Mouse (Mus musculus): ENCODE data around the gene Rangap1.
"Not testable (repeated sequence)": the region's sequence is repeated elsewhere in the genome, so short reads cannot be mapped to it uniquely, and the experiment has no call there.

Gene Rangap1

DNA sequence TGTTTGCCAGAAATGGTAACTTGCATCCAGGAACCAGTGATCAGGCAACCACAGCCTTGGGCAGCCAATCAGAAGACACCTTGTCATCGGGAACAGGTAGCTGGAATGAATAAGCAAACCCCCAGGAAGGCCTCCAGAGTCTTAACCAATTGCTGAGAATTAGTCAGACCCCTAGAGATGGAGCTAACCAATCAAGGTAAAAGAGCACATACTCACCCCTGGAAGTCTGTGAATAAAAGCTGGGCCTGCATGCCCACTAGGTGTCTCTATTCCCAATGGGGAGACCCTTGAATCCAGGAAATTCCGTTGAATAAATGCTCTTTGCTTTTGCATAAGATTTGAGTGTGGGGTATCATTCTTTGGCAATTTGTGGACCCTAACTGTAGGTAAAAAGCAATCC is 5.4 kb downstream of the Rangap1 start:
- peak in 1 of 2 experiments; percentile 25 for DNase-seq

DNA sequence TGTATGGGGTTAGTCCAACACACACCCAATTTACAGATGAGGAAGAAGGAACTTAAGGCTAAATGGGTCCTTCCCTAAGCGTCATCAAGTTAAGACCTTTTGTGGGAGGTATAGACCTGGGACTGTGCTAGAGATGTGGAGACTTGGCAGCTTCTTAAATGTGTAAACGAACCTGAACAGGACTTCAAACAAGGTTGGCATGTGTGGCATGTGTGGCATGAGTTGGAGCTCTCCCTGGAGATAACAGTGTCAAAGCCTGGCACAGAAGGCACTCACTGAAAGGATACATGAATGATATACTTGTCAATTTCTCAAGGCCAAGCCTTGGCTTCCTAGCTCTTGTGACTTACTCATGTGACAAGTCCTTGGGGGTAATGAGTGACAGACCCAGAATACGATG is 6.0 kb downstream of the Rangap1 start:
- no peak for DNase-seq

GRCm38 (mm10) chr15:81735075-81735474 is 10.3 kb downstream of the Rangap1 start:
- no peak for DNase-seq

DNA sequence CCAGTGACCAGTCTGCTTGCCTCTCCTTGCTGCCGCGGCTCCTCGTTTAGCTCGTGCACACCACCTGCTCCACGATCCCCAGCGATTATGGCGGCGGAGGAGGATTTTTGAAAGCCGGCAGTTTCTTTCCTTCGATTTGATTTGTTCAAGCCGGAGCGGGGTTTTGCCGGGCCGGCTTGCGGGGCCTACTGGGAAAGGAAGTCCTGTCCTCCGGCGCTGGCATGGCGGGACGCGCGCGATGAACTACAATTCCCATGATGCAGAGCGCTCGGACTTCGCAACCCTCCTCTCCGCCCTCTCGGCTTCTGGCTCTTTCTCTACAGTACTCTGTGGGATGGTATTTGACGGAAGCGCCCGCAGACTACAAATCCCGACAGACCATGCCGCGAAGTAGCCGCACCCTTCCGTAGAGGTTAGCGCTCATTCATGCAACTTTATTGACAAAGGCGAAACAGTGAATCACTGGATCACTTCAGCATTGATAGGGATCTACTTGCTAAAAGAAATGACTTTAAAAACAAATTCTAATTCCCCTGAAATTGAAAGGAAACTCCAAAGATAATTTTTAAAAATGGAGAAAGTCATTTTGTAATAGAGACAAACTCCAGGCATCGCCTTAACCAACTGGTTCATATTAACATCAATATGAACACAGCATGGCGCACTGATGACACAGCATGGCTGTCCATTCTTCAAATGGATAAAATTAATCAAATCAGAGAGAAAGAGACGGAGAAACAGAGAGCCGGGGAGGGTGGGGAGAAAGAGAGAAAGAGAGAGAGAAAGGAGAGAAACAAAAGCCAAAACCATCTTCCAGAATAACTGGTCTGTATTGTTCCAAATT is 15.3 kb downstream of the Rangap1 start:
- peak; percentile 99 for DNase-seq

GRCm38 (mm10) chr15:81729241-81729791 is 16.0 kb downstream of the Rangap1 start:
- peak; percentile 24 to 36 for DNase-seq

DNA sequence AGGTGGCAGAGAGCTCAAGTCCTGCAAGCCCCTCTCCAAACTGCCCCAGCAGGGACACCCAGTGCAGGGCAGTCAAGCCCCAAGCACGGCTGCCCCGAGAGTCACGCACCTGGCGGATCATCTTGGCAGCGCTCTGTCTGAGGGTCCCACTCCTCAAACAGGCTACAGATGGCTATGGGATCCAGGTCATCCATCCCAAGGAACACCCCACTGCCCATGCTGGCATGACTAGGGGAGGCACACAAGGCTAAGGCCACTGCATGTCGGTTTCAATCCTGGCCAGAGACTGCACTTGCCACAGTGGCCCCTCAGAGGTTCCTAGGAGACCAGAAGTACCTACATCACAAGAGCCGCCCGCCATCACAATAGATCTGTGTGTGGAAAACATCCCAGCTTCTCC is 19.4 kb downstream of the Rangap1 start:
- DNase-seq, result no peak

- no peak for DNase-seq
Observed at GRCm38 (mm10) chr15:81723653-81724052, 21.7 kb downstream of the Rangap1 start.

DNA sequence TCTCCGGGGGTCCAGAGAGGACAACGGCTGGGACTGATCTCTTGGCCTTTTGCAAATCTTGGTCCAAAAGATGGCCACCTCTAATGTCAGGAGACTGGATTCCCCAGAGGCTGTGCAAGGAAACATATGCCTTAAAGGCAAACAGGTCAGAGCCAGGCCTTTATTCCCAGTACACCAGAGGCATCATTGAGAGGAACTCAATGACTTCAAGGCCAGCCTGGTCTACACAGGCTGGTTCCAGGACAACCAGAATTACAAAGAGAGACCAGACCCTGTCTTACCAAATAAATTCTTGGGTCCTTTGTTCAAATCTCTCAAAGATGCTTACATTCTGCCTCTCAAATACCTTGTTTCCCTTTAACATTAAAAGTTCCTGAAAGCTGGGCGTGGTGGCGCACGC is 23.0 kb downstream of the Rangap1 start:
- no peak for DNase-seq

DNA sequence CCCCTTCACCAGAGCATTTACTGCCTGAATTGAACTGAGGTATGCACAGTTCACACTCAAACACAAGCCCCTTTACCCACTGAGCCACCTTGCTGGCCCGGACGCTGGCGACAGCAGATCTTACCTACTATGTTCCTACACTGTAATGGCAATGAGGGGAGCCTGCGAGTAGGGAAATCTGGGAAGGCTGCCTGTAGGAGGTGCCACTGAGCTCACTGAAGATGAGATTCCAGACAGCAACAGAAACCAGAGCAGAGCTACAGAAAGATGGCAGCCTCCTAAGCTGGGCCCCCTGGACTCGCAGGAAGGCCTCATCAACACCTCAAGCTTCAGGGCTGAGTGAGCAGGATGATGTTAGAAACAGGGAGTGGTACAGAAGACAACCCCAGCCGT is 26.2 kb downstream of the Rangap1 start:
- no peak for DNase-seq

DNA sequence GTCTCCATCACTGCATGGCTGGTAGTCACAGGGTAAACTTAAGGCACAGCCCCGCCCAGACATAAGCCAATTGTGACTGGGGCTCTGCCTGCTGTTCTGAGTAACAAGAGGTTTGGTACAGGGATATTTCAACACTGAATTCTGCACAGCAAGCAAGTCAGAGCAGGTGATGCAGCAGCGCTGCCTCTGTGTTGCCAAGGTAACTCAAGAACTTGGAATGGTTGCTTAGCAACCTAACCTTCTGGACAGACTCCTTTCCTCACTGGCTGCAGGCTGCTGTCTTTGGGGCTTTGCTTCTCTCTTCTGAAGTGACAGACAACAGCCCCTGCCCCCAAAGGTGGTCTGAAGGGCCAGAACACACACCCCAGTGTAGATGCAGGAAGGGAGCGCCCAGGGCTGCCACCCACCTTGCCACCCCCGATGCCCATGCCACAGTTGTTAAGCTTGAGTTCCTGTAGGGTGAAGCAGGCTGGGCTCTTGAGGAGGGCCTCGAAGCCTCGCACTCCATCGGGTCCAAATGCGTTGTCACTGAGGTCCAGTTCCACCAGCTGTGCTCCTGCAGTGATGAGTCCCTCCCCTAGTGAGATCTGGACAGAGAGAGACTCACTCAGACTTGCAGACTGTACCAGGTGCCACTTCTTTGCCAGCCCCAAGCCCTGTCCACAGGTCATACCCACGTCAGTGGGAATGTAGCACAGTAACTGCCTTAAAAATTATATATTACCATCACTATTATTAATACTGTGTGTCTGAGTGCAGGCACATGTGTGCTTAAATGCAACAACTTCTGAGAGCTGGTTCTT is 26.8 kb downstream of the Rangap1 start:
- DNase-seq, result no peak

DNA sequence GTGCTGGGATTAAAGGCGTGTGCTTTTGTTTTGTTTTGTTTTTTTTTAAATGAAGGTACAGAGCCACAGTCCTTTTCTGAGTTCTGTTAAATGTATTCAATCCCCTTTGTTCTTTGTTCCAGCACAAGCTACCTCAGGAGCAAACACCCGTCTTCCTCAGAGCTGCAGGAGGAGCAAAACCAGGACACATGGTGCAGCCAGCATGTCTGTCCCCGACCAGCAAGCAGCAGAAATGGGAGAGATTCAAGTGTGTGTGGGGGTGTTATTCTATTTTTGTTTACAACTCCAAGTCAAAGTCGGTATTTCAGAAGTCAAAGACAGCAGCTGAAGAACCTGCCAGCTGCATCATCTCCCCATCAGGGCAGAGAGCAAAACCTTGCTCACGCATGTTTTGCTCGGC is 31.6 kb downstream of the Rangap1 start:
- no peak for DNase-seq

DNA sequence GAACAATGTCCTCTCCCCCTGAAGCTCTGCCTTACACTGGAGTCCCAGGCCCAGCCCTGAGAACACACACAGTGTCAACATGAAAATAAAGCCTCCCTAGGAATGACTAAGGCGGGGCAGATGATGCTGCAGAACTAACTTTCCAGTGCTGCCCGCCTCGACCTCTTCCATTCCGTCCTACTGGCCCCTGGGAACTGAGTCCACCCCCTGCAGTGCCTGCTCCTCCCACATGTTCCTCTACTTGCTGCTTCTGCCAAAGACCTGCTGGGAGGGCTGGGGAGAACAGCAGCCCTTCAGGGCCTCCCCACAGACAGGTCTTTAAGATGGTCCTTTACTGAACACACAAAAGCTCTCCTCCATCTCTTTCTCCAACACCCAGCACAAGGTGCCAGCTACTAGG is 34.5 kb downstream of the Rangap1 start:
- no peak for DNase-seq

DNA sequence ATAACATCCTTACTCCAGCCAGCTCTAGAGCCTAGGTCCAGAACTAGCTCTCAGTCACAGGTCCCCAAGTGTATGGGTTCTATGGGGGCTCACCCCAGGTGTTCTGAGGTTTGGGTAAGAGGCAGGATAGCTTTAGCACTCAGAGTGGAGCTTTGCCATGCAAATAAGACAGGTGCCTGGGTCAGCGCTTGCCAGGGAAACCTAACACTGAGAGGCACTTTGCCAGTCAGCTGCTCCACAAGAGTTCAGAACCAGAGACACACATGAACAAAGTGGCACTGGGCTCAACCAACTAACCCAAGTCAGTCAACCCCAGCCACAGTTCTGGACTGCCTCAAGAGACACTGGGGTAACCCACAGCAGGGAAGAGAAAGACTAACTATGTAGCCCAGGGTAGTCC is 35.6 kb downstream of the Rangap1 start:
- no peak for DNase-seq

- no peak for DNase-seq
Observed at GRCm38 (mm10) chr15:81708991-81709390, 36.3 kb downstream of the Rangap1 start.

DNA sequence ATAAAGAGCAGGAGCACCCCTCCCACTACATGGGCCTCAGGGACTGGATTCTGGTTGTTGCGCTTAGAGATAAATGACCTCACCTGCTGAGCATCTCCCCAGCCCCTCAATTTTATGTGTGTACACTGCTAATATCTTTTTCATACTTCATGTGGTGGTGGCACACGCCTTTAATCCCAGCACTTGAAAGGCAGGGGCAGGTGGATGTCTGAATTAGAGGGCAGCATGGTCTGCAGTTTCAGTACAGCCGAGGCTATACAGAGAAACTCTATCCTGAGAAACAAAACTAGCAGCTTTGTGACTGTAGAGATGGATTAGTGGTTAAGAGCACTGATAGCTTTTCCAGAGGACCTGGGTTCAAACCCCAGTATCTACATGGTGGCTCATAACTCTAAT is 42.2 kb downstream of the Rangap1 start:
- DNase-seq, result no peak

GRCm38 (mm10) chr15:81702306-81703093 is 42.8 kb downstream of the Rangap1 start:
- DNase-seq, result no peak

DNA sequence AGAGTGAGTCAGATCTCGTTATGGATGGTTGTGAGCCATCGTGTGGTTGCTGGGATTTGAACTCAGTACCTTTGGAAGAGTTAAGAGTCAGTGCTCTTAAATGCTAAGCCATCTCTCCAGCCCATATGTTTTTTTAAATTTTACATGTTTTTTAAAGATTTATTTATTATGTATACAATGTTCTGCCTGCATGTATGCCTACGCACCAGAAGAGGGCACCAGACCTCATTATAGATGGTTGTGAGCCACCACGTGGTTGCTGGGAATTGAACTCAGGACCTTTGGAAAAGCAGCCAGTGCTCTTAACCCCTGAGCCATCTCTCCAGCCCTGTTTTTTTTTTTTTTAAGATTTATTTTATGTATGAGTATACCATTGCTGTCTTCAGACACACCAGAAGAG is 44.0 kb downstream of the Rangap1 start:
- not testable (repeated sequence) for DNase-seq

DNA sequence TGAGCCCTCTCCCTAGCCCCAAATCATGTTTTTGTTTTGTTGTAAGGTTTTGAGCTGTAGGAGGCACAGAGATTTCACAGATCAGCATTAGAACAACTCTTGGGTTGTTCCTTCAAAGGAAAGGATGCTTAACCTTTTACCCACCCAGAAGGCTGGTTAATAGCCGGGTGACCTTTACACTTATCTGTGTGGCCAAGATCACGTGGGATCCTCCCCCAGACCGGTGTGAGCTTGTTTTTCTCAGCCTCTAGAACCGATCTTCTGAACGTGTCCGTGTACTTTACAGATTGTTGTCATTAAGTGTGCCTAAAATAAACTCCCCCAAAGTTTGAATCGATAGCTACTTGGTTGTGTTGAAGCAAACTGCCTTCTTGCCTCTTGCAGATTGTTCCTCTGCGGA is 44.7 kb downstream of the Rangap1 start:
- peak; percentile 81 to 84 for DNase-seq

DNA sequence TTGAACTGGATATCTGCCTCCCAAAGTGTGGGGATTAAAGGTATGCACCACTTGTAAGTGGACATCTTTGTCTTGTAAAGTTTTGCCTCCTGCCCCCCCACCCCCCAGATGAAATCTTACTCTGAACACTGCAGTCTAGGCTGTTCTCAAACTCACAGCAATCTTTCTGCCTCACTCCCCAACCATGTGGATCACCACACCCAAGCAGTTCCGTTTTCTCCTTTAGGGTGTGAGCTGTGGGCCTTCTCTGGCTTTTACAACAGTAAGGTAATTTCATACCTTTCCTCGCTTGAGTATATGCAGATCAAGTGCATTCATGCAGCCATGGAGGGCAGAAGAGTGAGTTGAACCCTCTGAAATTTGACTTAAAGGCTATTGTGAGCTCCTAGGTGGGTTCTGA is 45.2 kb downstream of the Rangap1 start:
- DNase-seq, result no peak

DNA sequence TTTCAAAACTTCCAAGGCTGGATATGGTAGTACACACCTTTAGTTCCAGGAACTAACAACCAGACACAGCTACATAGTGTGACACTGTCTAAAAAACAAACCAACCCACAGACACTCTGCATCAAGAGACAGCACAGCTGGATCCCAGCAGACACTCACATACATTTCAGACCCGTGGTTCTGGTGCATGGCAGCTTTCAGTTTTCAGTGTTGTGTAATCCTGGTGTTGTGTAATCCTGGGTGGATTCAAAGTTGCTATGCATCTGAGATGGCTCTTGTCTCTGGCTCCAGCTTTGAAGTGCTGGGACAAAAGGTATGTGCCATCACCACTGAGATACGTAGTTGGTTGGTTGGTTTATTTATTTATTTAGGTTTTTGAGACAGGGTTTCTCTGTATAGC is 46.8 kb downstream of the Rangap1 start:
- DNase-seq, result no peak

DNA sequence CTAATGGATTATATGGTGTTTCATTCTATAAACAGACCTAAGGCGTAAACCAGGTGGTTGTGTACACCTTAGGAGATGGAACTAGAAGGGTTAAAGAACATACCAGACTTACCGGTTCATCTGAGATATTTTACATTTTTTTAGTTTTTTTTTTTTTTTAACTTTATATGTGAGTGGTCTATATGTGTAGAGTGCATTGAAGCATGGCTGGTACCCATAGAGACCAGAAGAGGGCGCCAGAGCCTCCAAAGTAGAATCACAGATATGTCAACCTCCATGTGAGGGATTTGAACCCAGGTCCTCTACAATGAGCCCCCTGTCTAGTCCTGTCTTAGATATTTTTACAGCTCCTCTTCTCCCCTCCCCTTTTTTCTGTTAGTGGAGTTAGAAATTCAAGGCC is 47.5 kb downstream of the Rangap1 start:
- DNase-seq, result peak in 1 of 2 experiments; percentile 51

- no peak for DNase-seq
Observed at GRCm38 (mm10) chr15:81697175-81697574, 48.2 kb downstream of the Rangap1 start, which contains the start of gene Chadl. Chadl (minus strand) TSS chr15:81697287.

- no peak for DNase-seq
Observed at GRCm38 (mm10) chr15:81694891-81695290, 50.4 kb downstream of the Rangap1 start.
